Mouse (Mus musculus) kidney, adult 9 months (tissue): Measurements from ENCODE around the gene Lyrm4.

Experiments
- DNase-seq: peaks from one replicate; pipeline ENCODE4 v3.0.0; 2022

Lyrm4 gene

GRCm38 (mm10) chr13:36096684-36097383, 20.5 kb downstream of the Lyrm4 start:
- no peak for DNase-seq

- no peak for DNase-seq
Measured at GRCm38 (mm10) chr13:36088168-36088567, 29.2 kb downstream of the Lyrm4 start.

- no peak for DNase-seq
Measured at GRCm38 (mm10) chr13:36087427-36087826, 29.9 kb downstream of the Lyrm4 start.

DNA sequence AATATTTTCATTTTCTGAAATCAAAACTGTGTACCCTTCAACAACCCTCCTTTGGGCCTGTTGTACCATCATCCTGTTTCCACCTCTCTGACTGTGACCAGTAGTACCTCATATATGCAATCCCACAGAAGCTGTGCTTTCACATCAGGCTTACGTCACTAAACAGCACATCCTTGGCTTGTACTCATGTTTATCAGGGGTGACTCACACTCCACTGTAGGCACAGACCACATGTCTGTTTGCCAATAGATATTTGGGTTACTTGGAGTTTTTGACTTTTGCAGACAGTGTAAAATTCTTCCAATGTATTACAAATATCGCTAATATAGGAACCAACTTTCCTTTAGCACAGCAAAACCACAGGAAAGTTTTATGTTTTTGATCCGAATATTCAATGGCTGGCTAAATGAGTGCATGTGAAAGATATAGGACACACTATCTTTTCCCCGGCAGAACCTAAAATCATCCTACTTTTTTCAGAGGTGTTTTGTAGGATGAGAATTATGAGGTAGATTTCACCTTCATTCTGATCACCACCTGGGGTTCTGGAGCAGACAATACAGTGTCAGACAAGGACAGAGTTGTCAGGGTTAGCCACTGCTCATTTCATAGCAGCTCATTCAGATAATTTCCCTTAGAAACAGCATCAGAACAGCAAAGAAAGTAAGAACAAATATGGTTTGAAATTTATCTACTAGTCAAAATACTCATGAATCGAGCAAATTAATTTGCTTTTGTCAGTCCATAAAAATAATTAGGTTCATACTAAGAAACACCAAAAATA, 30.5 kb downstream of the Lyrm4 start:
- no peak for DNase-seq

- no peak for DNase-seq
Measured at GRCm38 (mm10) chr13:36085971-36086370, 31.4 kb downstream of the Lyrm4 start.

GRCm38 (mm10) chr13:36084701-36085100, 32.6 kb downstream of the Lyrm4 start:
- no peak for DNase-seq

DNA sequence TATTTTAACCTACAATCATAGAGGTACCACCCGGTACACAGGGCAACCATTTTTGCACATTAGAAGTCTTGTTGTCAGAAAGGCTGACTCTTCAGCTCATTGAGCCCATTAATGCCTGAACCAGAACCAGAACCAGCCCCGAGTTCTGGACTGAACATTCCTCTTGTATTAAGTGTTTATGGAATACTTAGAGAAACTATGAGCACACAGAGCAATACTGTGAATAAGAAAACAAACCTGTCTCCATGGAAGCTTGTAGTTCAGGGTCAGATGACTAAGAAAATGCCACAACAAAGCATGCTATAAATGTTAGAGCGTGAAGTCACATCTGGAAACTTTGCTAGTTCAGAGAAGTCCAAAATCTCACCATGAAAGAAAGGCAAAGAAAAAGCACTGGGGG, 35.7 kb downstream of the Lyrm4 start:
- DNase-seq: no peak

GRCm38 (mm10) chr13:36074484-36074883, 42.8 kb downstream of the Lyrm4 start:
- no peak for DNase-seq

DNA sequence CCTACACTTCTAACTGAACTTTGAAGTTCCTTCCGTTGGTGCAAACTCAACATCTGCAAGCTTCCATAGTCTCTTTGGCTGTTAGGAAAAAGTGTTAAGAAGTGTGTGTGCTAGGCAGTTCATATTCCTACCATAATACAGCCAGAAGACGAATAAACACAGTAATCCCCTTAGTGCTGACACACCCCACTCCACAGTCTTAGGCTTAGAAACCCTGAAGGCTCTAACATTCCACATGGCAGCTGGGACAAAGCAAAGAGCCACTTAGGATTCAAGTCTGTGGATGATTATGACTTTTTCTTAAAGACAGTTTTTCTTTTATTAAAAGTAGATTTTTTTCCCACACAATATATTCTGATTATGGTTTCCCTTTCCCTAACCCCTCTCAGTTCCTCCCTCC, 50.6 kb downstream of the Lyrm4 start:
- DNase-seq: no peak

GRCm38 (mm10) chr13:36057489-36057888, 59.8 kb downstream of the Lyrm4 start:
- no peak for DNase-seq

- no peak for DNase-seq
Measured at GRCm38 (mm10) chr13:36056925-36057324, 60.4 kb downstream of the Lyrm4 start.

DNA sequence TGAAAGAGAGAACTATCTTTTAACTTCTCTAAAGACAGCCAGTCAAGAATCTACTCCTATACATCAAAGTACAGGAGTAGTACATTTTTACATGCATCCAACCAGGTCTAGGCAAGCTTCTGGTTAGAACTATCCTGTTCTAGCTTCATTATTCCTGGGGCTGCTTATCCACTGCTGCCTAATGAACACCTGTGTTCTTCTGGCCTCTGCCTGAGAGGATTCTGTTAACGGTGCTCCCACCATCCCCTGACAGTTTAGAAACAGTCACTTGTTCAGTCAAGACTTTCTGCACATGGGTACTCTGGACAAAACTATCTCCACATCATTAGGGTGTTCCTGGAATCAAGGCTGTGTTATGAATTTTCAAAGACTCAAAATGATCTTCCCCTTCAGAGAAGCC, 60.8 kb downstream of the Lyrm4 start:
- no peak for DNase-seq

- no peak for DNase-seq
Measured at GRCm38 (mm10) chr13:36035528-36035927, 81.8 kb downstream of the Lyrm4 start.

DNA sequence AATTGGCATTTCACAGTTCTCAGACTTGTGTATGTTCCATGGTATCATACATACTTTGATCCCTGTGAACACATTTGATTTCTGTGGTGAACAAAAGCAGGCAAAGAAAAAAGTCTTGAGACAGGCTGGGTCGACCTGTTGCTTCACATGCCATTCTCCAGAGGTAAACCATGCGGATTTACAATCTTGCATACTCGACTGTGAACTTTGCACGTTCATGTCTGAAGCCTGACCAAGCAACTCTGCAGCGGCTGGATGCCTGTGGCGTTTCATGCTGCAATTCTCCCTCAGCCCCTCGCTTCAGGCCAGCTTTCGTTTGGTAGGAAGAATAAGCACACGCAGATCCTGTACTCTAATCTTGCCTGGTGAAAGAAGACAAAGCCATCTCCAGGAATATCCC, 85.4 kb downstream of the Lyrm4 start:
- peak; percentile 53 for DNase-seq

GRCm38 (mm10) chr13:36019309-36020274, 97.7 kb downstream of the Lyrm4 start:
- DNase-seq: peak; percentile 81

- DNase-seq: no peak
Measured at GRCm38 (mm10) chr13:36018017-36018416, 99.3 kb downstream of the Lyrm4 start.

DNA sequence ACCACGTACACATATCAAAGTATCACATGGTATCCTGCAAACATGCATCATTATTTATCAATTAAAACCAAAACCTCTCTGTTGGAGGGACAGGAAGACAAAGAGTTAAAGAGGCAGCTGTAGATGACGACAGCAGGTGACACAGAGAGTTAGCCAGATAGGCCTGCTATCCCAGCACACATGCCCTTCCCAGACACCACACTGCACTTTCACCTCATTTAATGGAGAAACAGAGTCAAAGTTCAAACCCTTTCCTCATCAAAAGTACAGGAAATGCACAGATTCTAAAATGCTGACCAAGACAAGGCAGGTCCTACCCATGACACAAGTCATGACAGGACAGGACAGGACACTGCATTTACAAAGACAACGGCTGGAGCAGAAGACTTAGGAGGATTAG, 101.7 kb downstream of the Lyrm4 start:
- peak; percentile 44 for DNase-seq

DNA sequence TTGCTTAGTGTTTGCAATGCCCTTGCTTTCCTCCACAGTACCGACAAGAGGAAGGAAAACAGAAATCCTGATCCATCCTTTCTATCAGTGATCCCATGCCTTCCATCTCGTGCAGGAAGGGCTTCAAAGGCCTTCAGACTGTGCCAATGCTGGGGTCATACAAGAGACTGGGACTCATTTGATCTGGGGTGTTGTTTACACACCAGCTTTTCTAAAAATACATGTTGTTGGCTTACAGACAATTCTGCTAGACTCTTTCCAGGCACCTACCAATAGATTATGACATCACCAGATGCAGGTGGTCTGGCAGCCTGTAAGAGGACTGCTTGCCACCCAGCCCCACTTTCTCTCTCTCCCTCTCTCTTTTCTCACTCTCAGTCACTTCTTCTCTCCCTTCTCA, 107.3 kb downstream of the Lyrm4 start:
- DNase-seq: no peak

DNA sequence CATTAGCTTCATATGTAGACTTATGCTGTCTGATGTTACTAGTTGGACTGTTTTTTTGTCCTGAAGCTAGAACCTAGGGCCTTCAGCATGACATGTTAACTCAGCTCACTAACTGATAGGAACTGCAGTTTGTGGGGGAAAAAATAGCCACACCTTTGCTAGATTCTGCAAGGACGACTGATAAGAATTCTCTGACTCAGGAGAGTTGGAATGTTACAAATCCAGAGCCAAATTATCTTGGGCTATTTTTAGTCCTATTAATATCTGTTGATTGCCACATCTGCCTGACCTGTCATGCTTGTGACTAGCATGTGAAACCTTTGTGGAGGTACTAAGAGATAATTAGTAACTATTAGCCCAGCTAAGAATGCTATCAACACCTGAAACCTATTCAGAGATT, 116.5 kb downstream of the Lyrm4 start:
- no peak for DNase-seq

GRCm38 (mm10) chr13:35997606-35998005, 119.7 kb downstream of the Lyrm4 start:
- DNase-seq: no peak

DNA sequence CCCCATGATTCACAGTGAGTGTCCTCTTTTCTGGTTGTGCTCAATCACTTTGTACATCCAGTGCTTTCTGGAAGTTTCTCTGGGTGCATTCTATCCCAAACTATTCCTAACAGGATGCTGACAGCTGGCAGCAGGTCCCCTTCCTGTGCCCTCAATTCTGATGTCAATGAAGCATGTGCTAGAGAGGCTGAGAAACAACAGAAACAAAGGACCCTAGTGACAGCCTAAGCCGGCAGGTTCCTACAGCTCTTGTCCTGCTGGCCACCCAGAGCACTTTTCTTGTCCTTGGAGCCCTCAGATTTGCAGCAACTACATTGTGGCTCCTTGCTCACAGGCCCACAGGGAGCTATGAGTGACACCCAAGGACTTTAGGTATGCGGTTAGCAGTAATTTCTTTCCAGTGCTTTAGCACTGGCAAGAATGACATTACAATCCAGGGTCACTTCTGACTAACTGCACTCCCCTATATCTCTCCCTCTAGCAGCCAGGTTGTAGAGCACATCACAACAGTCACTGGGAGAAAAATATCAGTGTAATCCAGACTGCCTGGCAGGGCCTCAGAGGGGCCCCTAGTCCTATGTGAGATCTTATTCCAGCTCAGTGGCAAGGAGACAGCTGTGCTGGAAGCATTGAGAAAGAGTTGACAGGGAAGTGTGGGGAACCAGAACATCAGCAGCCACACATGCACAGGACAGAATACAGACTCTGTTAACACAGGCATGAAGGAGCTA, 121.5 kb downstream of the Lyrm4 start:
- no peak for DNase-seq

GRCm38 (mm10) chr13:35995231-35995630, 122.1 kb downstream of the Lyrm4 start:
- DNase-seq: no peak

- peak; percentile 82 for DNase-seq
Measured at GRCm38 (mm10) chr13:35994067-35994466, 123.3 kb downstream of the Lyrm4 start.
